Mouse (Mus musculus) lung, adult 2 months (tissue): ENCODE measurements around the gene Nudt1.

Experiments used
- CTCF ChIP-seq: fragments of 200-500 bp; IDR thresholded peaks from 2 replicates; pipeline ENCODE4 v1.5.1; 2011; ENCODE audit warnings: mild to moderate bottlenecking, low read length, control low read depth; ENCODE audit not compliant: insufficient read depth
- POLR2A ChIP-seq: fragments of 200-500 bp; IDR thresholded peaks from 2 replicates; pipeline ENCODE4 v1.6.1; 2011; ENCODE audit warnings: low read depth, mild to moderate bottlenecking, control low read depth, low read length, borderline replicate concordance; ENCODE audit errors: extremely low read depth

GRCm38 (mm10) chr5:140284011-140284410 lies 37.4 kb upstream of the Nudt1 start:
- TF ChIP-seq CTCF (no peak), POLR2A (no peak)
